Mouse (Mus musculus): ENCODE measurements around the gene Il3.

Il3 gene

DNA sequence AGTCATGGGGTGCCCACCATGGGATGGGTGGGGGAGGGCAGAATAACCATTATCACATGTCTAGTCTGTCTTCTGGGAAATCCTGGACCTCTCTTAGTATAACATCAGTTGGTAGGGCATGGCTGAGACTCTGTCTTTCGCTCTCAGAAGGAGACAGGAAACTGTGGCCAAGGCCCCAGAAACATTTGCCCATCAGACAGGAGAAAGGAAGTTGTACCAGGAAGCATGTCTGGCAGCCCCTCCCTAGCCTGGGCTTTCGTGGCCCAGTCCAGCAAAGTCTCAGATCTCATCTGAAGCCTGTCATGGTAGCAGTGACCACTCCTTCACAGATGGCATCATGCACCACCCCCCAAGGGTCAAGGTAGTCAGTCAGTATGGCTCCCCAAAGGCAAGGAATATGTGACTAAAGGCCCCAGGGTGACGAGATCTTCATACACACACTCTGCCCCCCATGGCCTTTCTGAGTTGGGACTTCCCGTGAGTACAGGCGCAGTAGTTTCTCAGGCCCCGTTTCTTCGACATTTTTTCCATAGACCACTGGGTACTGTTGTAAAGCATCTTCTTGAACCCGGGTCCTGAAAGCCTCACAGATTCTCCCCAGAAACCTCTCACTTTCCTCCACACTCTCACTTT lies 20.9 kb upstream of the Il3 start:
- DNase-seq (ENCODE audit: extremely low read depth, low read depth) = no peak

- DNase-seq (ENCODE audit: extremely low read depth, low read depth) = no peak
Measured at GRCm38 (mm10) chr11:54271437-54271949, 4.4 kb upstream of the Il3 start.

DNA sequence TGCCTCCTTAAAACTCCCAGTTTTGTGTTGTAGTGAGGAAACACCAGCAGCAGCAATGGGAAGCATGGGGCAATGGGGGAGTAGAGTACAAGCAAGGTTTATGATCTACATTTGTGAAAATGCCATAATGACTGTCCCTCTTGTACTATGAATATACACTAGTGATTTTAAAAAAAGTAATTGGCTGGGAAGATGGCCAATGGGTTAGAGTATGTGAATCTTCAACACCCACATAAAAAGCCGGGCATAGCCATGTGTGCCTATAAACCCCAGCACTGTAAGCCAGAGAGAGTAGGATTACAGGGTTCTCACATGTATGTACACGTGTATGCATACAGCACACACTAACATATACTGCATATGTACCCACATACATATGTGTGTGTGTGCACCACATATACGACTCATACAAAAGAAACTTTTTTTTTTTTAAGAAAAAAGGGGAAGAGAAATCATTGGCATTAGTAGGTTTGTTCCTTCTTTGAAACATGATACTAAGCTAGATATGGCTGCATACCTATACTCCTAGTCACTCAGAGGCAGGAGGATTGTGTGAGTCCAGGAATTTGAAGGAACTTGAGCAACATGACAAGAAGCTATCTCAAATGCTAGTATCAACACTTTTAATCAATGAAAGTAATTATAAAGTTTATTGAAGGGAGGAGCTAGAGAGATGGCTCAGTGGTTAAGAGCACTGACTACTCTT lies 2.3 kb upstream of the Il3 start:
- no peak for DNase-seq (ENCODE audit: extremely low read depth, low read depth)

DNA sequence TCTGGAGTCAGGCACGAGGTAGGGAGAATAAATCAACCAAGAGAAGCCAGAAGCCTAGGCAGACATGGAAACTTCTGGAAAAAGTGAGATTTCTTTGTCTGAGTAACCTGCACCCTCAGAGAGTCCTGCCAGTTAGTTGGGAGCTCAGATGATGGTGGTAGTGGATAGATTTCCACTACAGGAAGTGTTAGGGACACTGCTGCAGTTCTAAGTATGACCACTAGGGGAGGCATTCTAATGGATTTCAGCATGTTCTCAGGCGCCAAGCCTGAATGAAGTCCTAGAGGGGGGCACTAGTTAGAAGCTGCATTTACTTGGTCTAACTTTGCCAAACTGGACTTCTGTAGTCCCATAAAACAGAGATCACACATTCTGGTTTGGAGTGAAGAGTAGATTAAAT lies 2.5 kb downstream of the Il3 start:
- DNase-seq (ENCODE audit: extremely low read depth, low read depth) = peak; percentile 74

DNA sequence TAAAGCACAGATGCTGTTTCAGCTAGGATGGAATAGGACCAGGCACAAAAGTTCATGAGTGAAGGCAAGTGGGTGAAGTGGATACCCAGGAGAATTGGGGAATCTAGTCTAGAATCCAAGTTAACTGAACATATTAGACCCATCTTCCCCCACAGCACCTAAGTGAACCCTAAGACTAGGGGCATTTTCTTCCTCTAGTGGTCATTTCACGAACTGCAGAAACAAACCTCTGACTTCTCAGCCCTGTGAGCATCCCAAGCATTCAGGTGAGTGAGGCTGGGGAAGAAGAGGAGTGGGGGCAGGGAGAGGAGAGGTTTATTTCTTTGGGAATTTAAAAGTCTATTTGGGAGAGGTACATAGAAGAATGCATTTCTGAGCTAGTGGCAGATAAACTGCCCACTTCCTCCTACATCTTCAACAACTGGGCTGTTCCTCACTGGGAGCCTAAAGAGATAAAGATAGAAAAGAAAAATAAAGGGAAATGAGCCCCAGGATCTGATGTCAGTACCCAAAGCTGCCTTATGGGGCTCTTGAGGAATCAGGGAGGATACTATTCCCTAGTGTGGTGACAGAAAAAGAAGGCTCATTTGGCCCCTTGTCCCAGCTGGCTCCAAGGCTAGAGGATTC lies 3.6 kb downstream of the Il3 start:
- DNase-seq (ENCODE audit: extremely low read depth, low read depth) = peak; percentile 53

- DNase-seq (ENCODE audit: extremely low read depth, low read depth) = peak; percentile 64
Measured at GRCm38 (mm10) chr11:54256624-54257376, 10.3 kb downstream of the Il3 start.

DNA sequence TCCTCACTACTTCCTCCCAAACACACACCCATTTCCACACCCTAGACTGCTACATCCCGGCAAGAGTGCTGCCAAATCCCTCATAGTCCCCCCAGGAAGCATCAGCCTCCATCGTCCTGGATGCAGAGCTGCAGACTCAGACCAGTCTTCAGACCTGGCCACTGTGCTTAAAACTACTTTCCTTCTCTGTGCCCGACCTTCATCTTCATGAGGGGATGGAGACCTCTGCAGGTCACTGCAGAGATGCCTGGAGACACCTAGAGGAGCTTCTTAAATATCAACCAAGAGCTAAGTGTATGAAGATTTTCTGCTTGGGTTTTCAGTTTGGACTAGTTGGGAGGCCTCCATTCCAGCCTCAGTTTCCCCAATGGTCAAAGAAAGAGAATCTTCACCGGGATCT lies 13.0 kb downstream of the Il3 start:
- DNase-seq (ENCODE audit: extremely low read depth, low read depth) = no peak

GRCm38 (mm10) chr11:54250575-54250974 lies 16.5 kb downstream of the Il3 start:
- DNase-seq (ENCODE audit: extremely low read depth, low read depth) = no peak

DNA sequence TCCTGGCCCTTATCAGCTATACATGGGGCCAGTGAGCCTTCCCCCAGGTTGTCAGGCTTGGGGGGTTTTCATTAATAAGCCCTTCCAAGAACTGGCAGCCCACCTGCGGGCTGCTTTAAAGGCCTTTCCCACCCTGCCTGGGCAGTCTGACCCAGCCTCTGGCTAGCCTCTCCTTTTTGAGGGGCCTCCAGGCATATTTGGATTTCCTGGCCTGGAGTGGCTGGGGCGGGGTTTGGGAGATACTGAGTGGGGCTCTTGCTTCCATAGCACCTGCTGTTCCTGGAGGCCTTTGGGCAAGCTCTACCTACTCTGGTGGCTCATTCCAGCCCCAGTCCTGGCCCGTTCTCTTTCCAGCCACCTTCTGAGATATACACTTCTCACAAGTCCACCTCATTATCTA lies 17.3 kb downstream of the Il3 start:
- DNase-seq (ENCODE audit: extremely low read depth, low read depth) = no peak

DNA sequence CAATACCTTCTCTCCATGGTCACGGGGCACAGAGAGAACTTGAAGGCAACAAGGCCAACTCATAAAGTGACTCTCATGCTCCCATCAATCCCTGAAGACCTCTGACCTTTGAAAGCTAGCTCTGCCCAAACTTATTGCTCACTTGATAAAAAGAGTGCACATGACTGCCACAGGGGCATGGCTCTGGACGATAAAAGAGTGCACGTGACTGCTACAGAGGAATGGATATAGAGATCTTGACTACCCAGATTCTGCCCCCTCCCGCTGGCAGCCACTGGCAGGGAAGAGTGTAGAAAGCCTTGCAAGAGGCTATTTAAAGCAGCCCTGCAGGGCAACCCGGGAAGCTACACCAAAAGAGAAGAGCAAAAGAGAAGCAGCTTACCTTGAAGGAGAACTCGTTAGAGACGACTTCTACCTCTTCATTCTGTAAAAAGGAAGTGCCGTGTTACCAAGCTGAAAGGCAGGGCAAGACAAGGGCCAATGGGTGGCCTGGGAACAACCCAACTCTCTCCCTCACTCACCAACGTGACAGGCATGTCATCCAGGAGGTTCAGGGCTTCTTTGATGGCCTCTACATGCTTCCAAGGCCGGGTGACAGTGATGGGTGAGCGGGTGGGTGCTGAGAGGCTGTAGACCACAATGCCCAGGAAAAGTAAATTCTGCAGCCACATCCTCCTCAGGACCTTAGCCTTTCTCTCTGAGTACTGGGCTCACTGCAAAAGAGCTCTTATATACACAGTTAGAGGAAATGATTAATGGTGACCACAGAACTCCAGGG lies 17.9 kb downstream of the Il3 start, which contains the start of gene Csf2:
Gene Csf2 (minus strand): TSS at position 728 of the 778 bp plus-strand sequence.
- no peak for DNase-seq (ENCODE audit: extremely low read depth, low read depth)

DNA sequence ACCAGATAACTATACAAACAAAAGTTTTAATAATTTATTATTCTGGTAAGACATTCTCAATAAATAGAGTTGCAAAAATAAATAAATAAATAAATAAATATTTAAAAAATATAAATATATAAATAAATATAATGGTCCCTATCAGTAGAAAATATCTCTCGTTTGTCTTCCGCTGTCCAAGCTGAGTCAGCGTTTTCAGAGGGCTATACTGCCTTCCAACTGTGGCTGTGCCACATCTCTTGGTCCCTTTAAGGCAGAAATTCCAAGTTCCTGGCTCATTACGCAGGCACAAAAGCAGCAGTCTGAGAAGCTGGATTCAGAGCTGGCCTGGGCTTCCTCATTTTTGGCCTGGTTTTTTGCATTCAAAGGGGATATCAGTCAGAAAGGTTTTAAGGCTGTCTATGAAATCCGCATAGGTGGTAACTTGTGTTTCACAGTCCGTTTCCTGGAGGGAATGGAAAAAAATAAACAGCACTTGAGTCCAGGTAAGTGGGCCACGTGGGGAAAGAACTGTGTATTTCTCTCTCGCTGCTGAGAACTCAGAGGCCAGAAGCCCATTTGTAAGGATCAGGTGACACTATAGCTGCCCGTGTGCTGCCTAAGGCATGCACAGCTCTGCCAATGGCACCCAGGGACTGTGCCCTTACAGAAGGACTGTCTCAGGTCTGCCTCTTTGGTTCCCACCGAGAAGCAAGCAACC lies 19.7 kb downstream of the Il3 start:
- no peak for DNase-seq (ENCODE audit: extremely low read depth, low read depth)

DNA sequence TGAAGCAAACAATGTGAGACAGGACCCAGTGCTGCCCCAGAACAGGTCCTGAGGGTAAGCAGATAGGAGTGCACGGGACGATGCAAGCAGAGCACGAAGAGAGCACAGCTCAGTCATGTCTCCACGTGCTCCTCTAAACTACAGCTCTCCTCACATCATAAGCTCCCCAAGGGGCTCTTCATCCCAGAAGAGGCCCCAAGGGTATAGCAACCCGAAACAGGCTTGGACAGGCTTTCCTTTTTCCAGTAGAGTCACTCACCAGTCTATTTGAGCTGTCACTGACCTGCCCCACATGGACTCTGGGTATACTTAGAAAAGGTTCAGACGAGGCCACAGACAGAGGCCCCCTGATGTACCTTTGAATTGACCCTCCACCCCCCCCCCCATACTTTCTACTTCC lies 22.6 kb downstream of the Il3 start:
- no peak for DNase-seq (ENCODE audit: extremely low read depth, low read depth)

DNA sequence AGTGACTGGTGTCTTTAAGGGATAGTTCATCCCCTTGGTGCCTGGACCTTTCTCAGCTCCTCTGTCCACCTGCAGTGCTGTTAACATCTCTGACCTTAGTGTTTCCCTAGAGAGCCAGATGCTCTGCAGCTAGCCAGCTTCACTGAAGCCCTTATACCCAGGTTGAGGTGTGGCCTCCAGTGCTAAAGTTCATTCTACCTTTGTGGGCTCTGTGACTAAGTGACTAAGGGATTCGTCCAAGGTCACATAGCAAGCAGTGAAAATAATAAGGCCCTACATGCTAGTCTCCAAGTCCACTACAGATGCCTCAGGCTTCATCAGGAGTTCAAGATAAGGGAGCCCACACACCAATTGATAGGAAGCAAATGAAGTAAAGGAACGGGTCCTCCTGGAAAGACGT lies 24.6 kb downstream of the Il3 start:
- no peak for DNase-seq (ENCODE audit: extremely low read depth, low read depth)

- DNase-seq (ENCODE audit: extremely low read depth, low read depth) = no peak
Measured at GRCm38 (mm10) chr11:54236939-54237338, 30.1 kb downstream of the Il3 start.

GRCm38 (mm10) chr11:54227478-54227877 lies 39.6 kb downstream of the Il3 start:
- no peak for DNase-seq (ENCODE audit: extremely low read depth, low read depth)

GRCm38 (mm10) chr11:54224475-54224986 lies 42.5 kb downstream of the Il3 start:
- DNase-seq (ENCODE audit: extremely low read depth, low read depth) = no peak

DNA sequence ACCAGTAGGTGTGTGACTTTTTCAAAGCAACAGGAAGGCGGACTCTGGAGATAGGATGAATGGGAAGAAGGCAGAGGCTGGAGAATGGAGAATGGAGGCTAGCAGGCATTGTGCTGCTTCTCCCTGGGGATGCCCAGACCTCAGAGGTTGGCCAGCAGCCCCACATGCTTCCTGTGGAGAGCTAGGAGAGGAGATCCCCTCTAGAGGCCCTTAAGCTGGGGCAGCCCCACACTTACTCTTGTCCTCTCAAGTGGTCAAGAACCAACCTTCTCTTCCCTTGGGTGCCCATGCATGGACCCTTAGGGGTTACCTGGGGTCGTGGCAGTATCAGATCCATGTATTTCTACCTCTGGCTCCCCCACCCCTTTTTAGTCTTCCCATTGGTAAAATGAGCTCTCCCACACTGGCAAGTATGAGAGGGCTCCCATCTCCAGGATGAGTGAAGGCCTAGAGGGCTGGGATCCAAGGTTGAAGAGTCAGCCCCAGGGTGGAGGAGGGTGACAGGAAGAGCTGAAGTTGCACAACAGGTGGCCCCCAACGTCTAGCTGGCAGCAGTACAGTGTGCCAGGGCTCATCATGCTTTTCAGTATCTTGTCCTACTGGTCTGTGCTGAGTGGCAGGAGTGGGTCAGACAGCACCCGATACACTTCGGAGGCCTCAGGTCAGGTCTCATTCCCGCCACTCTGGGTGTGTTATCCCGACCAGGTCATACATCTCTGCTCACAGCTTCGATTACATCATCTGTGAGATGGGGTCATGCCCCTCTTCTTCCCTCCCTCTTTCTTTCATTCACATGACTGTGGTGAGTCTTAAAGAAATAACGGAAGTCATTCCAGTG lies 43.2 kb downstream of the Il3 start:
- no peak for DNase-seq (ENCODE audit: extremely low read depth, low read depth)

DNA sequence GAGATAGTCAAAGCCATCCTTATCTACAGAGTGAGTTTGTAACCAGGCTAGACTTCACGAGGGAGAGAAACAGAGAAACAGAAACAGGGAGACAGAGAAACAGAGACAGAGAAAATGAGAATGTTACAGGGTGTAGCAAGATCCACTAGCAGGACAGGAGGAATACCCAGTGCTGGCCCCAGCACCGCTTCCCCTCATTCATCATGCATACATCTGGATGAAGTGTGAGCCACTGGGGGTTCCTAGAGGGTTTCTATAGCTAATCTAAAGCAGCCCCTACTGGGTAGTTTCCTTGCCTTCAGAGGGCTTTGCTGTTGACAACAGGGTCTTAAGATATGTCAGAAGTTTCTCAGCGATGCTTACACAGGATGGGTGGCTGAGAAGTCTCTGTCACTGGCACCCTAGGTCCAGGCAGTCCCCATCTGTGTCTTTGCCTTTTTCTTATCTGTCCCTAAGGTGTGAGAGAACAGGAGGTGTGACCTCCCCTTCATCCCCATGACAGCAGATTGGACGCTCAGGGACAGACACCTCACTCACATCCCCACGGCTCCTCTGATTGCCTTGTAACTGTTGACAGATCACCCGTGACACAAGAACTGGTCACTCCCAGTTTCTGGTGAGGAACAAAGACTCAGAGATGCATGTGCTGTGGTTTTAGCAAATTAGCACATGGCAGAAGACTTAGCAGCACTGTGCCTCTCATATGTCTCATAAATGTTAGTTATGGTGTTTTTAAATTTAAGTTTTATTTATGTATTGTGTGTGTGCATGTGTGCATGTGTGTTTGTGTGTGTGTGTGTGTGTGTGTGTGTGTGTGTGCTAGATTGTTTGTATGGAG lies 47.0 kb downstream of the Il3 start:
- DNase-seq (ENCODE audit: extremely low read depth, low read depth) = no peak

All from MEL-GATA-1-ER (cell line).